Mouse (Mus musculus) heart, adult 2 months (tissue): ENCODE data around the gene Med13l. TPM values are rescaled to one million over a fixed set of nuclear protein-coding genes. Genes with fewer than 3 reads are reported as not detected.

ENCODE experiments used
- DNase-seq, 2 experiments: peaks; one replicate each; pipeline ENCODE4 v3.0.0; 2021
- H3K27ac ChIP-seq: fragments of 200-600 bp; 2 replicates; pipeline ENCODE4 v1.8.1; 2022
- H3K27me3 ChIP-seq: fragments of 200-500 bp; 2 replicates; pipeline ENCODE4 v1.6.1; 2012; ENCODE audit warnings: mild to moderate bottlenecking, low read length, inconsistent platforms, mixed read lengths; ENCODE audit not compliant: control insufficient read depth, insufficient read depth
- H3K36me3 ChIP-seq: fragments of 200-500 bp; 2 replicates; pipeline ENCODE4 v1.6.1; 2012; ENCODE audit warnings: low read length, inconsistent platforms; ENCODE audit not compliant: control insufficient read depth, insufficient read depth
- H3K4me1 ChIP-seq: fragments of 200-500 bp; 2 replicates; pipeline ENCODE4 v1.6.1; 2011; ENCODE audit warnings: low read length; ENCODE audit not compliant: control insufficient read depth, insufficient read depth
- H3K4me3 ChIP-seq: fragments of 200-600 bp; 2 replicates; pipeline ENCODE4 v1.8.1; 2022
- H3K79me2 ChIP-seq: fragments of 200-500 bp; replicated peaks from 2 replicates; pipeline ENCODE4 v1.6.1; 2012; ENCODE audit warnings: mild to moderate bottlenecking, inconsistent platforms, low read length, moderate library complexity, mixed read lengths; ENCODE audit not compliant: control insufficient read depth, insufficient read depth
- H3K9ac ChIP-seq: fragments of 200-500 bp; 2 replicates; pipeline ENCODE4 v1.6.1; 2012; ENCODE audit warnings: low read depth, mild to moderate bottlenecking, control low read depth, inconsistent platforms, low read length, mixed read lengths
- CTCF ChIP-seq: fragments of 200-600 bp; IDR thresholded peaks from 2 replicates; pipeline ENCODE4 v1.8.1; 2022; ENCODE audit warnings: antibody characterized with exemption, mild to moderate bottlenecking, moderate library complexity
- EP300 ChIP-seq: fragments of 200-500 bp; IDR thresholded peaks from 2 replicates; pipeline ENCODE4 v1.6.1; 2011; ENCODE audit warnings: low read depth, low read length, control low read depth; ENCODE audit not compliant: insufficient read depth
- POLR2A ChIP-seq: fragments of 200-500 bp; IDR thresholded peaks from 2 replicates; pipeline ENCODE4 v1.6.1; 2011; ENCODE audit warnings: mild to moderate bottlenecking, low read depth, low read length, control low read depth; ENCODE audit not compliant: insufficient read depth
- WGBS: fragments of 180-500 bp; shearing (Covaris S2); methylation state at CpG from one replicate; pipeline ENCODE4 v1.1.7; 2018; 5-methylcytosine and 5-hydroxymethylcytosine counted together
- intact Hi-C: fragments of 180-260 bp; cut with DNase I; formaldehyde crosslinking; loops from one replicate; pipeline ENCODE4 v1.15.1; 2025
- polyA plus RNA-seq: library from polyadenylated mRNA; depleted of rRNA; stranded (reverse); fragments of >200 nt; gene quantifications from 2 replicates; pipeline ENCODE4 v1.2.3, GENCODE M21; 2012
- total RNA-seq, 2 experiments: library from RNA; stranded (reverse); gene quantifications; 2 replicates each; pipeline ENCODE4 v1.2.3; 2021

Med13l gene
- total and polyA plus RNA-seq, 3 experiments, result 11.0 to 30.8 (median 29.9) TPM

GRCm38 (mm10) chr5:118797811-118798210, 237.3 kb downstream of the Med13l start:
- no peaks in the 10 kb centered on the region for H3K36me3 ChIP-seq
- WGBS, result 93% methylated on average over 11 of the region's 11 CpGs
- intact Hi-C loops, result no loop called here

GRCm38 (mm10) chr5:118801592-118801991, 241.1 kb downstream of the Med13l start:
- Histone ChIP-seq H3K27me3 (no peaks in the 10 kb centered on the region), H3K9ac (no peak overlapping the region), H3K4me1 (no peaks in the 10 kb centered on the region), H3K4me3 (no peak overlapping the region), H3K79me2 (no peaks in the 10 kb centered on the region), H3K36me3 (no peaks in the 10 kb centered on the region), H3K27ac (no peak overlapping the region)
- intact Hi-C loops, result no loop called here
- no peak for DNase-seq
- 53% methylated on average over 5 of the region's 5 CpGs for WGBS
- no peak for TF ChIP-seq EP300
- no peak for TF ChIP-seq CTCF
- no peak for TF ChIP-seq POLR2A

More at GRCm38 (mm10) chr5:118797811-118798210, 237.3 kb downstream of the Med13l start:
- Histone ChIP-seq H3K79me2 (no peaks in the 10 kb centered on the region), H3K27ac (no peak overlapping the region), H3K4me1 (no peaks in the 10 kb centered on the region), H3K9ac (no peak overlapping the region), H3K27me3 (no peaks in the 10 kb centered on the region), H3K4me3 (no peak overlapping the region)
- DNase-seq, result no peak
- TF ChIP-seq CTCF (no peak), EP300 (no peak), POLR2A (no peak)

- Histone ChIP-seq H3K79me2 (no peaks in the 10 kb centered on the region), H3K36me3 (no peaks in the 10 kb centered on the region), H3K9ac (no peak overlapping the region), H3K27me3 (no peaks in the 10 kb centered on the region), H3K27ac (no peak overlapping the region), H3K4me3 (no peak overlapping the region), H3K4me1 (no peaks in the 10 kb centered on the region)
- WGBS, result 96% methylated on average over 7 of the region's 7 CpGs
- no peak for DNase-seq
- TF ChIP-seq EP300 (no peak), POLR2A (no peak), CTCF (no peak)
- intact Hi-C loops, result no loop called here
These were observed 241.6 kb downstream of the Med13l start for GRCm38 (mm10) chr5:118802036-118802435.

GRCm38 (mm10) chr5:118808946-118809345, 248.5 kb downstream of the Med13l start:
- Histone ChIP-seq H3K4me3 (no peak overlapping the region), H3K27ac (no peak overlapping the region), H3K36me3 (no peaks in the 10 kb centered on the region), H3K79me2 (no peaks in the 10 kb centered on the region), H3K4me1 (no peaks in the 10 kb centered on the region; the same call in 1 of the 2 replicates), H3K27me3 (no peaks in the 10 kb centered on the region), H3K9ac (no peak overlapping the region)
- intact Hi-C loops, result no loop called here
- TF ChIP-seq EP300 (no peak), POLR2A (no peak), CTCF (no peak)
- DNase-seq, result no peak
- WGBS, result 62% methylated on average over 12 of the region's 12 CpGs

GRCm38 (mm10) chr5:118809588-118809987, 249.1 kb downstream of the Med13l start:
- 93% methylated on average over 5 of the region's 5 CpGs for WGBS
- no peak overlapping the region for H3K27ac ChIP-seq
- no peaks in the 10 kb centered on the region; the same call in 1 of the 2 replicates for H3K4me1 ChIP-seq
- no peaks in the 10 kb centered on the region for H3K79me2 ChIP-seq
- H3K4me3 ChIP-seq, result no peak overlapping the region
- DNase-seq, result no peak
- TF ChIP-seq EP300 (no peak), CTCF (no peak), POLR2A (no peak)
- H3K36me3 ChIP-seq, result no peaks in the 10 kb centered on the region
- intact Hi-C loops, result no loop called here
- no peak overlapping the region for H3K9ac ChIP-seq
- no peaks in the 10 kb centered on the region for H3K27me3 ChIP-seq

GRCm38 (mm10) chr5:118811690-118812089, 251.2 kb downstream of the Med13l start:
- DNase-seq, result no peak
- Histone ChIP-seq H3K36me3 (no peaks in the 10 kb centered on the region), H3K79me2 (no peaks in the 10 kb centered on the region), H3K4me1 (no peaks in the 10 kb centered on the region; the same call in 1 of the 2 replicates), H3K27me3 (no peaks in the 10 kb centered on the region), H3K9ac (no peak overlapping the region), H3K4me3 (no peak overlapping the region), H3K27ac (no peak overlapping the region; the same call in 1 of the 2 replicates)
- intact Hi-C loops, result no loop called here
- 60% methylated on average over 5 of the region's 5 CpGs for WGBS
- no peak for TF ChIP-seq EP300
- TF ChIP-seq CTCF, result peak; percentile 41
